Mouse (Mus musculus): Measurements from ENCODE around the gene Rabl6. TPM values are rescaled to one million over a fixed set of nuclear protein-coding genes. Genes with fewer than 3 reads are reported as not detected.

The Rabl6 gene
- polyA plus RNA-seq, 1 experiment from 2014 or later, result 13.5 TPM

DNA sequence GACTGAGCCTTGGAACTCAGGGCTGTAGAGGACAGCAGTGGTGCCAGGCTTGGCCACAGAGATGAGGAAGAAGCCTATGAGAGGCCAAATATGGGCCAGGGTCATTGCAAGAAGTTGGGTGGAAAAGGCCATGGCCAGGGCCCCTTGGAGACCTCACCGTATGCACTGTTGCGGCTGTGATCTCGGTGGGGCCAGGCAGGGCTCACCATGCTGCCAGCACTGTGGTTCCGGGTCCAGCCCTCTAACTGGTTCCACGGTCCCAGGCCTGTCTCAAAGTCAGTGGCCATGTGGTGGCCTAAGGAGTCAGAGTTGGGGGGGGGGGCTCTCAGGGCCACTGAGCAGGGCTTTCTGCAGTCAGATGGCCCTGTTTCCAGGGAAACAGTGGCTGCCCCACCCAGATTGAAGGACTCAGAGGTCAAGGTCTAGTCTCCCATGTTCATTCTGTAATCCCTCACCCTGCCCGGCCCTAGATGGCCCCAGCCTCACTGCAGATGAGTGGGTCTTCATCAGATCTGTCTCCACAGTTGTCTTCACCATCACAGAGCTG, 39.8 kb downstream of the Rabl6 start:
- H3K27ac ChIP-seq (ENCODE audit: low read depth), result no peak overlapping the region
- DNase-seq (no peak), ATAC-seq (no peak)
- H3K9ac ChIP-seq (replicated peaks), result no peak overlapping the region
- TF ChIP-seq EP300 (IDR thresholded peaks at IDR 0.05; ENCODE audit: low read depth) (no peak), CTCF (IDR thresholded peaks at IDR 0.05; ENCODE audit: low read depth) (no peak)
- H3K4me1 ChIP-seq (ENCODE audit: insufficient read depth), result peaks cover 6% of the 10 kb centered on the region
- H3K27me3 ChIP-seq (ENCODE audit: insufficient read depth, low read length), result no peaks in the 10 kb centered on the region
- no peaks in the 10 kb centered on the region for H3K9me3 ChIP-seq (ENCODE audit: low read length)
- no peak overlapping the region for H3K4me2 ChIP-seq (ENCODE audit: low read depth, low read length)
- no peak overlapping the region for H3K4me3 ChIP-seq (ENCODE audit: low read depth, low read length)
- peaks cover 11% of the 10 kb centered on the region for H3K36me3 ChIP-seq (replicated peaks; ENCODE audit: insufficient read depth, low read length)
- 85% methylated on average over 6 of the region's 6 CpGs for WGBS (ENCODE audit: insufficient replicate concordance)

DNA sequence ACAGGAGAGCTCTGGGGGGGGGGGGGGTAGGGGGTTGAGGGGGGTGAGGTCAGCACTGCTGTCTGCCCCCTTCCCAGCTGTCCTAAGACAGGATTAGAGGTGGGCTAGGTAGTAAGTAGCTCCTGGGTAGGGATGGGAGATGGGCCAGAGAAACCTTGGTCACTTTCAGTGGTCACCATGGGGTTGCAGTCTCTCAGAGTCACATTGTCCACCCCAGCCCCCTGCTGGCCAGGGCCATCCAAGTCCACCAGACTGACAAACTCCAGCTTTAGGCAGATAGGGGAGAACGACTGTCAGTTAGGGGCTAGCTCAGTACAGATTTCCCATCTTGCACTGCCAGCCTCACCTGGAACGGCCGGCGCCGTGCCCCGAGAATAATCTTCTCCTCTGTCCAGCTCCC, 41.8 kb downstream of the Rabl6 start:
- Histone ChIP-seq H3K9me3 (ENCODE audit: low read length) (no peaks in the 10 kb centered on the region), H3K27ac (ENCODE audit: low read depth) (no peak overlapping the region), H3K4me1 (ENCODE audit: insufficient read depth) (no peaks in the 10 kb centered on the region), H3K27me3 (ENCODE audit: insufficient read depth, low read length) (no peaks in the 10 kb centered on the region), H3K4me3 (ENCODE audit: low read depth, low read length) (no peak overlapping the region), H3K4me2 (ENCODE audit: low read depth, low read length) (no peak overlapping the region), H3K36me3 (replicated peaks; ENCODE audit: insufficient read depth, low read length) (peaks cover 30% of the 10 kb centered on the region), H3K9ac (replicated peaks) (no peak overlapping the region)
- no peak for DNase-seq
- no peak for TF ChIP-seq EP300 (IDR thresholded peaks at IDR 0.05; ENCODE audit: low read depth)
- peak; percentile 26; the same call in 1 of the 2 replicates for TF ChIP-seq CTCF (IDR thresholded peaks at IDR 0.05; ENCODE audit: low read depth)
- ATAC-seq, result no peak
- WGBS (ENCODE audit: insufficient replicate concordance), result 83% methylated on average over 6 of the region's 6 CpGs

DNA sequence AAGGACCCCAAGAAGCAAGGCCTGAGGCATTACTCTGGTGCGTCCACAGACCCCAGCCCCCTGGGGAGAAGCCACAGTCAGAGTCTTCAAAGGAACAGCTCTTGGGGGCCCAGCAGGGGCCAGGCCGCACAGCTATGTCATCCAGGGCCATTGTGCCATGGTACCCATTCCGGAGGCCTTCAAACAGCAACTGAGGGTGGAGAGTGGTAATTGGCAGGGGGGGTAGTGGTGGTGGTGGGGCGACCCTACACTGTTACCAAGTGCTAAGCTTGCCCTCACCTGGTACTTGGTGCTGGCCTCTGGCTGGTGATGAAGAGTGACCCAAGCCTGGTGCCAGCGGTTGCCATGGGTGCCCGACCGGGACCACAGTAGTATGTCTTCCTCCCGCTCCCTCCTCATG, 42.6 kb downstream of the Rabl6 start:
- peaks cover 37% of the 10 kb centered on the region for H3K36me3 ChIP-seq (replicated peaks; ENCODE audit: insufficient read depth, low read length)
- H3K4me2 ChIP-seq (ENCODE audit: low read depth, low read length), result no peak overlapping the region
- WGBS (ENCODE audit: insufficient replicate concordance), result 88% methylated on average over 8 of the region's 8 CpGs

DNA sequence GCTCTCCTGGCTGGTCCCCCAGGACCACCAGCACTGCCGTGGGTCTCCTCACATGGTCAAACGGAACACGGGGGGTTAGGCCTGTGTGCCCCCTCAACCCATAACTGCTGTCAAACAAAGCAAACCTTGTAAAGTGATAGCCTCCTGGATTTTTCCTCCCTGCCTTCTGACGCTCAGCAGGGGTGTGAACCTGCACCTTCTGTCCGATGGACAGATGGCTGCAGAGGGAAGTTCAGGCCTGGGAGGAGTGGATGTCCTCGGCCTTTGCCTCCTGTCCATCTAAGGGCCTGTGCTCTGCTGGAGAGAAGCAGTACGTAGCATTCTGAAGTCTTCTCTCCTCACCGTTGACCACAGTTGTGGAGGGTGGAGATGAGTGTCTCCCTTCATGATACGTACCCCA, 46.4 kb downstream of the Rabl6 start:
- Histone ChIP-seq H3K4me3 (ENCODE audit: low read depth, low read length) (no peak overlapping the region), H3K4me2 (ENCODE audit: low read depth, low read length) (no peak overlapping the region), H3K27me3 (ENCODE audit: insufficient read depth, low read length) (no peaks in the 10 kb centered on the region), H3K9me3 (ENCODE audit: low read length) (no peaks in the 10 kb centered on the region), H3K9ac (replicated peaks) (no peak overlapping the region), H3K36me3 (replicated peaks; ENCODE audit: insufficient read depth, low read length) (peaks cover 51% of the 10 kb centered on the region), H3K27ac (ENCODE audit: low read depth) (no peak overlapping the region), H3K4me1 (ENCODE audit: insufficient read depth) (peaks cover 16% of the 10 kb centered on the region)
- ATAC-seq (no peak), DNase-seq (no peak)
- no peak for TF ChIP-seq CTCF (IDR thresholded peaks at IDR 0.05; ENCODE audit: low read depth)
- no peak for TF ChIP-seq EP300 (IDR thresholded peaks at IDR 0.05; ENCODE audit: low read depth)
- 83% methylated on average over 9 of the region's 9 CpGs for WGBS (ENCODE audit: insufficient replicate concordance)

More for the DNA sequence above, 42.6 kb downstream of the Rabl6 start:
- no peak for DNase-seq
- Histone ChIP-seq H3K4me1 (ENCODE audit: insufficient read depth) (no peaks in the 10 kb centered on the region), H3K27ac (ENCODE audit: low read depth) (no peak overlapping the region), H3K4me3 (ENCODE audit: low read depth, low read length) (no peak overlapping the region), H3K9me3 (ENCODE audit: low read length) (no peaks in the 10 kb centered on the region), H3K27me3 (ENCODE audit: insufficient read depth, low read length) (no peaks in the 10 kb centered on the region), H3K9ac (replicated peaks) (no peak overlapping the region)
- TF ChIP-seq EP300 (IDR thresholded peaks at IDR 0.05; ENCODE audit: low read depth) (no peak), CTCF (IDR thresholded peaks at IDR 0.05; ENCODE audit: low read depth) (no peak)
- no peak for ATAC-seq

DNA sequence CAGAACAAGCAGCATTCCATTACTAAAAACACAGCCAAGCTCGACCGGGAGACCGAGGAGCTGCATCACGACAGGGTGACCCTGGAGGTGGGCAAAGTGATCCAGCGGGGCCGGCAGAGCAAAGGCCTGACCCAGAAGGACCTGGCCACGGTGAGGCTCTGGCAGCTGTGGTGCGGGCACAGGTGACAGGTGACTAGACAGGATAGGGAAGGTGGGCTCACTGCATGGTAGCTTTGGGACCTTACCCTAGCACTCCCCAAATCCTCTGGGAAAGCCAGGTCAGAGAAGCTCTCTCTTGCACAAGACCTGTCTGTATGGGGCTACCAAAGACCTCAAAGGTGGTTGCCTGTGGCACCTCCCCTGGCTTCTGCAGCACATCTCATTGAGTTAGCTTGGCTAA, 47.8 kb downstream of the Rabl6 start:
- H3K4me3 ChIP-seq (ENCODE audit: low read depth, low read length), result no peak overlapping the region
- WGBS (ENCODE audit: insufficient replicate concordance), result 86% methylated on average over 8 of the region's 8 CpGs
- peaks cover 51% of the 10 kb centered on the region for H3K36me3 ChIP-seq (replicated peaks; ENCODE audit: insufficient read depth, low read length)
- H3K27me3 ChIP-seq (ENCODE audit: insufficient read depth, low read length), result no peaks in the 10 kb centered on the region
- H3K9ac ChIP-seq (replicated peaks), result no peak overlapping the region
- no peaks in the 10 kb centered on the region for H3K9me3 ChIP-seq (ENCODE audit: low read length)
- TF ChIP-seq CTCF (IDR thresholded peaks at IDR 0.05; ENCODE audit: low read depth) (no peak), EP300 (IDR thresholded peaks at IDR 0.05; ENCODE audit: low read depth) (no peak)
- H3K4me1 ChIP-seq (ENCODE audit: insufficient read depth), result peaks cover 19% of the 10 kb centered on the region
- no peak overlapping the region for H3K27ac ChIP-seq (ENCODE audit: low read depth)
- DNase-seq (no peak), ATAC-seq (no peak)
- H3K4me2 ChIP-seq (ENCODE audit: low read depth, low read length), result no peak overlapping the region

DNA sequence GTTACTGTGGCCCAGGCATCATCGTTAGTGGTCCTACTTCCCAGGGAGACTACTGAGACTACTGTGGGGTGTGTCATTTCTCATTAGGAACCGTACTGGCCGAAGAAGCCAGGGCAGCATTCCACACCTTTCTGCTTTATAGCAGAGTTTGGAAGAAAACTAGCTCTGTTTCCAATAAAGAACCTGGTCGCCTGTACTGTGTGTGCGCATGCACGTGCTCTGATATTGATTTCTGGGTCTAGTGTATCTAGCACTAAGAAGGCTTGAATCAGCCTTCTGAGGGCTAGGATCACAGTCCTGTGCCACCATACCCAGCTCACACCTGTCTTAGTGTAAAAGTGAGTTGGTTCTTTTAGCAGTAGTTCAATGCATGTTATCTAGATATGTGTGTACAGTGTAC, 49.5 kb downstream of the Rabl6 start:
- Histone ChIP-seq H3K27me3 (ENCODE audit: insufficient read depth, low read length) (no peaks in the 10 kb centered on the region), H3K36me3 (replicated peaks; ENCODE audit: insufficient read depth, low read length) (peaks cover 42% of the 10 kb centered on the region), H3K9me3 (ENCODE audit: low read length) (no peaks in the 10 kb centered on the region), H3K27ac (ENCODE audit: low read depth) (peak overlapping the region; percentile 98; the same call in 1 of the 2 replicates), H3K4me3 (ENCODE audit: low read depth, low read length) (peak overlapping the region; percentile 96), H3K4me2 (ENCODE audit: low read depth, low read length) (peak overlapping the region; percentile 99), H3K9ac (replicated peaks) (peak overlapping the region; percentile 98), H3K4me1 (ENCODE audit: insufficient read depth) (peaks cover 19% of the 10 kb centered on the region)
- ATAC-seq (no peak), DNase-seq (peak; percentile 45)
- WGBS (ENCODE audit: insufficient replicate concordance), result 63% methylated on average over 6 of the region's 6 CpGs
- TF ChIP-seq EP300 (IDR thresholded peaks at IDR 0.05; ENCODE audit: low read depth) (no peak), CTCF (IDR thresholded peaks at IDR 0.05; ENCODE audit: low read depth) (no peak)

Data from liver, postnatal 0 days (tissue).